Mouse (Mus musculus) ES-E14 (cell line): ENCODE data around the gene Bag5.
A peak's percentile ranks its signal among the peaks of the same experiment; 100 is the strongest.

Experiments used
- CHD2 ChIP-seq: IDR thresholded peaks from 2 replicates; pipeline ENCODE4 v1.6.1; 2014; ENCODE audit warnings: mild to moderate bottlenecking, low read depth, low read length, inconsistent platforms
- HCFC1 ChIP-seq: IDR thresholded peaks from 2 replicates; pipeline ENCODE4 v1.6.1; 2012; ENCODE audit warnings: low read length, inconsistent platforms, borderline replicate concordance; ENCODE audit not compliant: insufficient read depth
- MAFK ChIP-seq: IDR thresholded peaks from 2 replicates; pipeline ENCODE4 v1.6.1; 2014; ENCODE audit warnings: mild to moderate bottlenecking, low read depth, low read length, inconsistent platforms; ENCODE audit not compliant: insufficient read depth
- ZC3H11A ChIP-seq: IDR thresholded peaks from 2 replicates; pipeline ENCODE4 v1.6.1; 2012; ENCODE audit warnings: low read depth, mild to moderate bottlenecking, inconsistent platforms, low read length, borderline replicate concordance
- ZNF384 ChIP-seq: IDR thresholded peaks from 2 replicates; pipeline ENCODE4 v1.6.1; 2012; ENCODE audit warnings: low read depth, low read length, inconsistent platforms

DNA sequence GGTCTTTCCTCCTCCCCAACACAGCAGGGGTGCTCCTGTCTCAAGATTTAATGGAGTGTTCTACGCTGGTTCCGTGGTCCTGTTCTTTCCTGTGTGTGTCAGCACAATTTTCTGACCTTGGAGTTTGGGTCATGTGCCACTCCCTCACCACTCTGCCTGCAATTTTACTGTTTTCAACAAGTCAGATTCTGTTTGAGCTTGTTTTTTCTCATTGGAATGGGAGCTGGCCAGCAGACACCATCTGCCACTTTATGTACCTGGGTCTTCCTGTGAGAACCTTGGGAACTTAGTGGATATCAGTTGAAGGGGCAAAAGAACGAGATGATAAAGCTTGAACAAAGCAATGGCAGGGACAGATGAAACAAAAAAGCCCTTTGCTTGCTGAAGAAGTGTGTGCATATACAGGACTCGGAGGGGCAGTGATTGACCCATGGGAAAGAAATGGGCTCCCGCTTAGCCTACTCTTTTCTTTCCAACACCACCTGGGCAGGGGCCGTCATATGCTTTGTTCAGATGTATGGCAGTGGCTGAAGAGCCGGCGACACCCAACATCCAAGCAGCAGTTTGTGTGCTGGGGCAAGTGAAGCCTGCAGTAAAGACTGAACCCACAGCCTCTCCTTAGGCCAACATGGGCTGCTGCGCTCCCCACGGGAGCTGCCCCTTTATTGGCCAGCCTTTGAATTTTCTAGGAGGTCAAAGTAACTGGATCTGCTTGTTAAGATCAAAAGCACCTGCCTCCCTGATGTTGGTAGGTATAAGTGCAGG is 44.7 kb upstream of the Bag5 start:
- TF ChIP-seq HCFC1 (no peak), ZC3H11A (no peak), MAFK (0 out of 2 replicates have a peak, but pooled peaks have one; percentile 10), ZNF384 (no peak), CHD2 (no peak)
